Mouse (Mus musculus) gastrocnemius, postnatal 25 days (tissue): ENCODE results near the gene Gm20721. TPM values are rescaled to one million over a fixed set of nuclear protein-coding genes. Genes with fewer than 3 reads are reported as not detected.
"Not testable (repeated sequence)": the region's sequence is repeated elsewhere in the genome, so short reads cannot be mapped to it uniquely, and the experiment has no call there.

ENCODE experiments used
- DNase-seq: peaks from one replicate; pipeline ENCODE4 v3.0.0; 2022
- long read RNA-seq, 2 experiments: library from polyadenylated mRNA; stranded (forward); transcript quantifications; one replicate each; pipeline ENCODE4 v2.0.0; 2021
- total RNA-seq, 2 experiments: library from RNA; stranded (reverse); gene quantifications; 1 replicate in 1 of 2; 2 replicates in 1 of 2; pipeline ENCODE4 v1.2.3; 2021

Gene Gm20721
- total RNA-seq = 1 to 10 TPM; 2.2 to 2.9 TPM
- long read RNA-seq, experiment 1, partial matches to known transcripts = 0 of 4 reads
- long read RNA-seq, experiment 1, other reads (novel, unspliced or antisense) = 4 of 4 reads
- long read RNA-seq, experiment 2, partial matches to known transcripts = 0 of 2 reads
- long read RNA-seq, experiment 2, other reads (novel, unspliced or antisense) = 2 of 2 reads

- no peak for DNase-seq
Measured at GRCm38 (mm10) chr2:174346612-174346998, at the start of gene Gm20721. TSS of gene Gm20721 (minus strand) at chr2:174346712.

GRCm38 (mm10) chr2:174393383-174393782, 46.9 kb upstream of the Gm20721 start:
- DNase-seq = no peak

GRCm38 (mm10) chr2:174392554-174392953, 46.0 kb upstream of the Gm20721 start:
- DNase-seq = no peak

GRCm38 (mm10) chr2:174391936-174392335, 45.4 kb upstream of the Gm20721 start:
- DNase-seq = no peak

GRCm38 (mm10) chr2:174381021-174381420, 34.5 kb upstream of the Gm20721 start:
- DNase-seq = no peak

- DNase-seq = no peak
Measured at GRCm38 (mm10) chr2:174366571-174366970, 20.1 kb upstream of the Gm20721 start.

GRCm38 (mm10) chr2:174359656-174360055, 13.1 kb upstream of the Gm20721 start:
- DNase-seq = no peak

- DNase-seq = no peak
Measured at GRCm38 (mm10) chr2:174358516-174358915, 12.0 kb upstream of the Gm20721 start.

- not testable (repeated sequence) for DNase-seq
Measured at GRCm38 (mm10) chr2:174346999-174347668, 622 bp upstream of the Gm20721 start.

GRCm38 (mm10) chr2:174344996-174345395, 1.5 kb downstream of the Gm20721 start:
- no peak for DNase-seq

GRCm38 (mm10) chr2:174344003-174344655, 2.4 kb downstream of the Gm20721 start:
- DNase-seq = peak; percentile 83

- DNase-seq = no peak
Measured at GRCm38 (mm10) chr2:174343566-174343965, 2.9 kb downstream of the Gm20721 start.

- DNase-seq = no peak
Measured at GRCm38 (mm10) chr2:174342793-174343400, 3.6 kb downstream of the Gm20721 start.

- DNase-seq = no peak
Measured at GRCm38 (mm10) chr2:174340893-174341580, 5.5 kb downstream of the Gm20721 start.

GRCm38 (mm10) chr2:174340229-174340892, 6.2 kb downstream of the Gm20721 start:
- no peak for DNase-seq

GRCm38 (mm10) chr2:174339701-174340100, 6.8 kb downstream of the Gm20721 start:
- no peak for DNase-seq

- no peak for DNase-seq
Measured at GRCm38 (mm10) chr2:174337275-174337674, 9.2 kb downstream of the Gm20721 start.

- no peak for DNase-seq
Measured at GRCm38 (mm10) chr2:174334415-174334814, 12.1 kb downstream of the Gm20721 start.

- no peak for DNase-seq
Measured at GRCm38 (mm10) chr2:174333239-174333890, 13.1 kb downstream of the Gm20721 start.

GRCm38 (mm10) chr2:174331282-174332030, 15.1 kb downstream of the Gm20721 start:
- DNase-seq = no peak
